Mouse (Mus musculus): ENCODE measurements around the gene Ttc3.
"Not testable (repeated sequence)": the region's sequence is repeated elsewhere in the genome, so short reads cannot be mapped to it uniquely, and the experiment has no call there.

Gene Ttc3

DNA sequence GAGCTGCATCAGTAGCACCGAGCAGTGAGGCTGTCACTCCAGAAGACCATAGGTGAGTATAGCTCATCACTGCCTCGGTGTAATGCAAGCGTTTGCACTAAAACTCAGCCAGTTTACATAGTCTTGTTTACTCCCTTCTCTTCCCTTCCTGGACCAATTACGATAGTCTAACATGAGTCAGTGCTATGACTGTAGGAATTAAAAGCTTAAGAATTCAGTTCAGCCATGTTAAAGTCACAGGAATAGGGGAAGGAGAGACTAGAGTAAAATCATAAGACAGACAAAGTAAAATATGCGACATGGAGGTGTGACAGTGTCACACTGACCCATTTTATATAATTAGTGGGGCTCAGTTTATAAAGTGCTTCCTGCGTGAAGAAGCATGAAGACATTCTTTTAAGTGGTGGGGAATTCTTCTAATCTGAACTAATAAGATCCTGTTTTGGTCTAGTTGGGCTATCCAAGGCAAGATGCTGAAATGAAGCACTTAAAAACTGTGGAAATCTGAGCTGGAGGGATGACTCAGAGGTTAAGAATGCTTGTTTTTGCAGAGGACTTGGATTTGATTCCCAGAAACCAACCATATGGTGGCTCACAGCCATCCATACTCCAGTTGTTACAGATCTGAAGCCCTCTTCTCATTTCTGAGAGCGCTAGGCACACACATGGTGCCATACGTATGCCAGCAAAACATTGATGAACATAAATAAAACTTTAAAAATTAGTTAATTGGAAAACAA is 65.2 kb downstream of the Ttc3 start:
- DNase-seq (ENCODE audit: low spot score), result peak; percentile 27

DNA sequence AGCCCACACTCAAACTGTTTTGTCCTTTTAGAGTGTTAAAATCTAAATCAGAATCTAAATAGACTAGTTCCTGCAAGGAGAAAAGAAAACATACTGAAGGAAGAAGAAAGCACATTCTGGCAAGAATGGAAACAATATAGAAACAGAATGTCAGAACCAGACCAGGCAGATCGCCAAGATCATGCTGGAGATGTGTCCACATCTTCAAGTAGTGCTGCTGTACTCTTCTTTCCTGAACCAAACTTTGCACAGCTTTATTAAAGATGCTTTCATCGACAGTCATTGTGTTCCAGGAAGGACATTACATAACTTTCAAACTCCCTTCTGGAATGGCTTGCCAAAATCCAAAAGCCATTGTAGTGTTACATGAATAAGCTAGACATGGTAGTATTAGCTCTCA is 66.4 kb downstream of the Ttc3 start:
- peak; percentile 2 for DNase-seq (ENCODE audit: low spot score)

DNA sequence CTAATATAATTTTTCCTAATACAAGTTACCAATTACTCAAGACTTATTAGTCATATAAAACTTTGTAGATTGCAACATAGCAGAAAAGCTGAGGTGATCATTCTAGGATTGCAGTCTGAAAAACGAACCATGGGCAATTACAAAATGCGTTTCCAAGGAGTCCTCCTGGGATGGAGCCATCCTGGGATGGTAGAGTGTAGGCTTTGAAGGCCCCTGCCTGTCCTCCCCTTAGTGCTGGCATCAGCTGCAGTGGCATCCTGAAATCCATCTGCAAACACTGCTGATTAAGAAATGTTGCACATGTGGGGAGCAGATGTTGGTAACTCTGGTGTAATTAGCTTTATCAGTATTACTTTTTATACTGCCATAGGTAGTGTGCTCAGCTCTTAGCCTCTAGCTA is 70.9 kb downstream of the Ttc3 start:
- DNase-seq (ENCODE audit: low spot score), result peak; percentile 3

DNA sequence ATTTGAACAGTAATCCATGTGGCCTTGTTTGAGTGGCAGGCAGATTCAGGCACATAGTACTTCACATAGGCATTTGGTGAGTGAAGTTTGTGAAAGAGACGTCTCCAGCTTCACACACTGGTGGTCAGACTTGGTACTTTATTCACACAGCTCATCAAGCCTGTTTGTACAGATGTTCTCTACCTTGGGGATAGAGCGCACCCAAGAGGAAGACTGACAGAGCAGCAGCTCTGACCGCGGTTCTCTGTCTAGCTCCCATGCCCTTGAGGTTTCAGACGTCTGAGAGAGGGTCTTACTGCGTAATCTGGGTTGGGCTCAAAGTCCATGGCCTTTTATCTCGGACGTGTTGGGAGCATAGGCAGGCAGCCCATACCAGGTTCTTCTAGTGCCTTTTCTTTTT is 78.7 kb downstream of the Ttc3 start:
- peak; percentile 6 for DNase-seq (ENCODE audit: low spot score)

DNA sequence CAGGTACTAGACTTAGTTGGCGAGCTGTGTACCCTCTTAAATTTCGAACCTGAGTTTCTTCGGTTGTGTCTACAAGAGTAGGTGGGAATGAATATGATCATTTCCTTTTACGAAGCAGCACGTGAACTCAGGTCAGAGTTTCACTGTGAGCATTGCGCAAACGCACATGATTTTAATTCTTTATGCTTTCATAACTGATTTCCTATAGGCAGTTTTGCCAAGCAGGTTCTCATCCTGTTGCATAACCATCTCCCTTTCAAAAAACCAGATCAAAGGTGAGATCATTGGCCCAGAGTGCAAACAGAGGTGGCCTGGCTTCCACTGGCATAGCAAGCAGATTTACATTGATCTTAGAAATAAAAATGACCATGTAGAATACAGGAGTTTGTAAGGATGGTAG is 79.2 kb downstream of the Ttc3 start:
- DNase-seq (ENCODE audit: low spot score), result no peak

DNA sequence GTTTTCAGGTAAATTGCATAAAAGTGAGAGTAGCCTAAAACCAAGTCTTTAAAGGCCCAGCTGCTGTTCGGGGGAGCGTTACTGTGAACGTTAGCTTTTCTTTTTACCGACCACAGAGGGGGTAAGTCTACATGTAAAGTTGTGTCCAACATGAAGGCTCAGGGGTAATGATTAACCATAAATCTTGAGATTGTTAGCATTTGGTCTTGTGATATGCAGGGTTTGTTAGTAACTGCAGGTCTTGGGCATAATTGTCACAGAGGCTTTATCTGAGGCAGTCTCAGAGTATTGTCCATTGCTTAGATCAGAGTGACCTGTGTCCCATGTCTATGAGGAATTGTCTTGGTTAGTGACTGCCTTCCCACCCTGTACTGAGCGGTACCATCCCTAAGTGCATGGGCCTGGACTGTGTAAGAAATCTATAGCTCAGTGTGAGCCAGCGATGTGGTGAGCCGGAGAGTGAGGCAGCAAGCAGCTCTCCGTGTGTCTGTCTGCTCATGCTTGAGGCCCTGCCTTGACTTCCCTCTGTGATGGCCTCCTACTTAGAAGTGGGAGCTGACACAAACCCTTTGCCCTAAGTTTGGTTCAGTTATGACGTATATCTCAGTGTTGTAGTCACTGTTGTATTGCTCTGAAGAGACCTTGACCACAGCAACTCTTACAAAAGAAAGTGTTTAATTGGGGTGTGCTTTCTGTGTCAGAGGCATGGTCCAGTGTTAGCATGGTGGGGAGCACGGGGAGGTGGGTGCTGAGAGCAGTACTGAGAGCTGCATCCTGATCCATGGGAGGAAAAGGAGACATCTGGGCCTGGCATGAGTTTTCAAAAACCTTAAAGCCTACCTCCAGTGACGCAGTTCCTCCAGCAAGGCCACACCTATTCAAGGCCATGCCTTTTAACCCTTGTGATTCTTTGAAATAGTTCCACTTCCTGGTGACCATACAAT is 81.4 kb downstream of the Ttc3 start:
- no peak for DNase-seq (ENCODE audit: low spot score)

DNA sequence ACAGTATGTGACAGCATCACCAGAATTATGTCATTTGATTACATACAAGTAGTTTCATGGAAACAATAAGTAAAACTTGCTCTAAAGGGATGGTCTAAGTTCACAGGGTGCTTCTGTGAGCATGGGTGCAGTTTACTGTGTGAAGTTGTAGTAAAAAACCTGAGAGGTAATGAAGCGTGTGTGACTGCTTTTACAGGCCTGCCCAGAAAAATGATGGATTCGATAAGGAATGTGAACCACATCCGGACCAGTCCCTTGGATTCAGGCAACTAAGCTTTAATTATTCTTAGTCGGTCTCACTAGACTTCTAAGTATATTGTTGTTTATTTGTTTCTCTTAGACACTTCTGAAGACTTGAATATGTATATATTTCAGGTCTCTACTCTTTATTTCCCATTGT is 82.3 kb downstream of the Ttc3 start:
- no peak for DNase-seq (ENCODE audit: low spot score)

DNA sequence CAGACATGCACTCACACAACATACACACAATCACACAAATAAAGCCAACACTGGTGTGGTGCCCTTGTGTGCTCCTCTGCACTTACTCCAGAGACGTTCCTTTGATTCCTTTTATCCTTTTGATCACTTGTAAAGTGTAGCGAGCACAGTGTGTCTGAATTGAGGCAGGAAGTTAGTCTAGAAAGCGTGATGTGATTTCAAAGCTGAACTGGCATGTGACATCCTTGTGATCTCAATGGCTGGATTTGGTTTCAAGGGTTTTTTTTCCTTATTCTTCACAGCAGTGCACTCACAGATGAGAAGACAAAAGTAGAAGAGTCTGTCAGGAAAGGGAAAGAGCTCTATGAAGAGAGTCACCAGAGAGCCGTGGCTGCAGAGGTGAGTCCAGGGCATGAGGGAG is 83.7 kb downstream of the Ttc3 start:
- DNase-seq (ENCODE audit: low spot score), result no peak

DNA sequence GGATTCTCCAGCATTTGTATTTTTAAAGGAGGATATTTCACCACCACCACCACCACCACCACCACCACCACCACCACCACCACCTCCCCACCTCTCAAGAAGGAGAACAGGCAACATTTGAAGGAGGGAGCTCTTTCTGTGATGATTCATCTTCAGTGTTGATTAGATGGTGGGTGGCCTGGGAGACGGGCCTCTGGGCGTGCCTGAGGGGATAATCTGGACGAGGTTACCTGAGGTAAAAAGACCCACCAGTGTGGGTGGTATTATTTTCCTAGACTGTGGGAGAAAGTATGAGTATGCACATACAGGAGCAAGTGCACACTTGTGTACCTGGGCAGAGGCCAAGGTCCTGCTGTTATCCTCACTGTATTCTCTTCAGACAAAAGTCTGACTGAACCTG is 93.6 kb downstream of the Ttc3 start:
- DNase-seq (ENCODE audit: low spot score), result no peak

DNA sequence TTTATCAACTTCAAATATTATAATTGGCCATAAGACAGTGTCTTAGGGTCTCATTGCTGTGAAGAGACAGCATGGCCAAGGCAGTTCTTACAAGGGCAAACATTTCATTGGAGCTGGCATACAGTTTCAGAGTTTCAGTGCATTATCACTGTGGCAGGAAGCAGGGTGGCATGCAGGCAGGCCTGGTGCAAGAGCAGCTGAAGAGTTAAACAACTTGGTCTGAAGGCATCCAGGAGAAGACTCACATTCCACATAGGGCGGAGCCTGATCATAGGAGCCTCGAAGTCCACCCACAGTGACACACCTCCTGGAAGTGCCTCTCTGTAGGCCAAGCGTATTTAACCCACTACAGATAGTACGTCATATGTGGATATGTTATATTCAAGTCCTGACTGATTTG is 95.5 kb downstream of the Ttc3 start:
- DNase-seq (ENCODE audit: low spot score), result no peak

DNA sequence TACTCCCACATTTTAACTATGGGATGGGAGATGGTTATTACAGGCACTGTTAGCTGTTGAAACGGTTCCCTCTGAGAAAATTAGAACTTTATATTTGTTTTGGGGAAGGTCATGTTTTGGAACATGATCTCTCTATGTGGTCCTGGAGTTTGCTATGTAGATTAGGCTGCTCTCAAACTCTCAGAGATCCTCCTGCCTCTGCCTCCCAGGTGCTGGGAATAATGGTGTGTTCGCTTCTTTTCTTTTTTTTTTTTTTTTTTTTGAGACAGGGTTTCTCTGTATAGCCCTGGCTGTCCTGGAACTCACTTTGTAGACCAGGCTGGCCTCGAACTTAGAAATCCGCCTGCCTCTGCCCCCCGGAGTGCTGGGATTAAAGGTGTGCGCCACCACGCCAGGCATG is 95.9 kb downstream of the Ttc3 start:
- not testable (repeated sequence) for DNase-seq (ENCODE audit: low spot score)

DNA sequence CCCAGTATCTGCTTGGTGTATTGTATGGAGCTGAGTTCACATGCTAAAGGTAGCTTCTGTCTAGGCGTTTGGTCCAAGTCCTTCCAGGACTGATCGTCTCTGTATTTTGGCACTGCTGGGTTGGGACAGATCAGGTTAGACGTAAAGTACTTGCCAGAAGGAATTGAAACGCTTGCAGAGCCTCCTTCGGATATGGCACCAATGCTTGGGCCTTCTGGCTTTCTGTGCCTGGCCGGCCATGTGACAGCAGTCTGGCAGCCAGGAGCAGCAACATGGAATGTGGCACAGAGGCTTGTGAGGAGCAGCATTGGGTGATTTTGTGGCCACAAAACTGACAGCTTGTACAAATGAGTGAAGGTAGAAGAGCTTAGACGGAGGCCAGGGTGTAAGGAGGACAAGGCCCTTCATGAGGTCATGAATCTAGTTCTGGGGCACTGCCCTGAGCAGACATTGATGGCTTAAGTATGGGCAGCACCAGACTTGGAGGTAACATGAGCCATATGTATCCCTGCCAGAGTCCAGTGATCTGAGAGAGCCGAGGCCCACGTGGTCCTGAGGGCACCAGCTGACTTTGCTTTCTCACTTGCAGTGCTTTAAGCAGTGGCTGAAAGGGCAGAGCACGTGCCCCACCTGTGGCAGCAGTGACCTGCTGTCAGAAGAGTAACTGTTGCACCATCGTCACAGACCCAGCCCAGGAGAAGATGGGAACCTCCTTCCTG is 97.1 kb downstream of the Ttc3 start:
- DNase-seq (ENCODE audit: low spot score), result no peak

DNA sequence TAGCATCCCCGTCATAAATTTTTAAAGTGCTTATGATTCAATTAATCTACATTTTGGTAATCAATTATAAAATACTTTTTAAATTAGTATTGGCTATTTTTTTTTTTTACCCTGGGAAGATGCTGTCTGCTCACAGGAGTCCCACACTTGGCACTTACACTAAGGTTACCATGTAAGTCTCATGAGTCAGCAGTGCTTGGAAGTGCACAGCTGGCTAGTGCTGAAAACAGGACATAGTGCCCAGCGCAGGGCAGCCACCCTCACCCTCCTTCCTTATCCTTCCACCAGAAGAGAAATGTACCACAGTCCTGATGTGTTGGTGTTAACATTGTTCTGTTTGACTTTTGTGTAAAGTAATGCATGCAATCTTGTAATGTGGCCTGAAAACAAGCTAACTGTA is 98.0 kb downstream of the Ttc3 start:
- DNase-seq (ENCODE audit: low spot score), result no peak

DNA sequence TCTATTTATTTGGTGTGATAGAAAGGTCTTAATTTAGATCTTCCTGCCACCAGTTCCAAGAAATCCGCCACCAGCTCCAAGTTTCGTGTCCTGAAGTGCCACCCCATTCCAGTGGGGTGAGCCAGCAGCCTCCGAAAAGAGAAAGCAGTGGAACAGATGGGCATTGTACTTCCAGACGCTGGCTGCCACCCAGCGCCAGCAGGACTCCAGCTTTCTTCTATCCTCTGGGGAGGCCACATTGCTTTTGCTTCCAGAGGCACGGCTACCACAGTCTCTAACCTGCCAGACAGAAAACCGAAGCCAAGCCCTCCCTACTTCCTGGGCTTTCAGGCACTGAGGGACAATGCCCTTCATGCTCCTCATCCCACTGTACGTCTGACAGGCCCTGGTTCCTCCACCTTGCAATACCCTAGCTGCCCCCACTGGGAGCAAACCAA is 102.1 kb downstream of the Ttc3 start:
- DNase-seq (ENCODE audit: low spot score), result no peak

DNA sequence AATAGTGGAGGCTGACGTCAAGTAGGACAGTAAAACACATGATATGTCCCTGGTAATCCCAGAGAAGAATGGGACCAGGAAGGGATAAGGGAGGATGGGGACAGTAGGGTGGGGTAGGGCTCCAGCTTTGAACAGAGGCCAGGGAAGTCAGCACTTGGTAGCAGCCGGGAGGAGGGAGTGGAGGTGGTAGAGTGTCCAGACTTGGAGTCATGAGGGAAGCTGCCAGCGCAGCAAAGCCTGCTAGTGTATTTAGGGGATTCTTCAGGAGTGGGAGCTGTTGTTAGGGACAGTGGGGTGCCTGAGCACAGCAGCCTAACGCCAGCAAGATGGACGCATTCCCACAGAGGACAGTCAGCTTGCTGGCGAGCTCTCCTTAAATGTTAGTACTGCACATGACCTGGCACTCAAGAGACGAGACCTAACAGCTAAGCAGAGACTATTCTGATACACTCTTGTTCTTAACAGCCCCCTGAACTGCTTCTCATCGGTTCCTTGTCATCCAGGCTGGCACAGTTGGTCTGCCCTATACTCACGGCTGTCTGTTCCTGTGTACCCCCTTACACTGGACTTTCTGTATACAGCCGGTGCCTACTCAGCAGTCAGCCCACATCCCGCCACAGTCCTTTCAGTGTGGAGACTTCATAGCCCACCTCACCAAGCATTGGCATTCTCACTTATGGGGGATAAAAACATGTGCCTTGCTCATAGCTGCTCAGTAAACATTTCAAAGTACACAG is 102.8 kb downstream of the Ttc3 start:
- DNase-seq (ENCODE audit: low spot score), result no peak

DNA sequence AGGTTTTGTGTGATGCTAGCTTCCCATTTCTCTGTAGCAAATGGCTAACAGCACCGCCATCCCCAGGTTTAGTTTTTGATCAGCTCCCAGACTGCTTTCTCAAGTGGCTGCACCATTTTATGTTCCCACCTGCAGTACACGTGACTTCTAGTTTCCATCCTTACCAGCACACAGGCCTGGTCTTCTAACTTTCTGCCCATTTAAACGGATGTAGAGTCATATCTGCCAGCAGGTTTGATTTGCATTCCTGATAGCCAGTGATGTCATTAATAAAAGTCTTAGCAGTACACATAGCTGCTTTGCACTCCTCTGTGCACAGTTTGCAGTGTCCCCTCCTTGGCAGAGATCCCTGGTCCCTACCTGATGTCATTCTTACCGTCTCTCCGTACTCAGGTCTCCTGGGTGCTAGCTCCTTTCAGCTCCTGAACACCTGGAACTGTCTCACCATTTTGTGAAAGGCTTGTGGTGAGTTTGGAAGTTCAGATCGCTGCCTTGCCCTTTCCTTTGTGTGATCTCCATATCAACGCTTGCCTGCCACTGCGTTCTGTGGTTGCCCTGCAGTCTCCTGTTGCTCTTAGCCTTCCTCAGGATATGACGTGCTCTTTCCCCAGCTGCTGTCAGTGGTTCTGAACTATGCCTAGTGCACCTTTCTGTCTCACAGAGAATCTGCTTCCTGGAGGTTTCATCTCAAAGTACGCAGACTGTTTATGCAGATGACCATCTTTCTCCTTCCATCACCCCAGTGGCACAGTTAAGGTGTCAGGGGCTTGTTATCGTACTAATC is 114.5 kb downstream of the Ttc3 start:
- DNase-seq (ENCODE audit: low spot score), result no peak

DNA sequence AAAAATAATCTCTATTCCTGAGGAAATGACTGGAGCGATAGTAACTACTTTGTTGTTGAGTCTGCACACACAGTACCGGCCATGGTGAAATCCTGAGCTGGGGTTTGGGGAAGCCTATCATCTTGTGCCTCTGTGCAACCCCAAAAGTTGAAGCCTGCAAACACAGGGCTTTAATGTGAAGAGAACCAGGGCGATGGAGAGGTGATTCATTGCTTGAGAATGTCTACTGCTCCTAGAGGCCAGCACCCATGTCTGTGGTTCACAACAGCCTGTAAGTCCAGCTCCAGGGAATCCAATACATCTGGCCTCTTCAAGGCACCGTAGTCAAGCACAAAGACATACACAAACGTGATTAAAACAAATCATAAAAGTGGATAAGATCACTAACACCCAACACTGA is 116.9 kb downstream of the Ttc3 start:
- no peak for DNase-seq (ENCODE audit: low spot score)

DNA sequence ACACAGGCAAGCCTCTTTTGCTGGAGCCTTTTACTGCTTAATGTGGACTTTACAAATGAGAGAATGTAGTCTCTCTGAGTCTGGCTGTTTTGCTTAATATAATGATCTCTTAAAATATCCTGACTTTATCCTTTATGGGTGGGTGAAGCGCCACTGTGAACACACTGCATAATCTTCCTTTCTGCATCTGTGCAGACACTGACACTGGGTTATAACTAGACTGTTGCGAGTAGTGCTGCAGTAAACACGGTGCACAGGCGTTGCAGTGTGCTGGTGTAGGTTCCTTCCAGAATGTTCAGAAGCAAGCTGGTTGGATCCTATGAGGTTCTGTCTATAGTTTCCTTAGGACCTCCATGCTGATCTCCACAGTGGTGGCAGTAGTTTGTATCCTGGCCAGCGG is 118.9 kb downstream of the Ttc3 start:
- no peak for DNase-seq (ENCODE audit: low spot score)

DNA sequence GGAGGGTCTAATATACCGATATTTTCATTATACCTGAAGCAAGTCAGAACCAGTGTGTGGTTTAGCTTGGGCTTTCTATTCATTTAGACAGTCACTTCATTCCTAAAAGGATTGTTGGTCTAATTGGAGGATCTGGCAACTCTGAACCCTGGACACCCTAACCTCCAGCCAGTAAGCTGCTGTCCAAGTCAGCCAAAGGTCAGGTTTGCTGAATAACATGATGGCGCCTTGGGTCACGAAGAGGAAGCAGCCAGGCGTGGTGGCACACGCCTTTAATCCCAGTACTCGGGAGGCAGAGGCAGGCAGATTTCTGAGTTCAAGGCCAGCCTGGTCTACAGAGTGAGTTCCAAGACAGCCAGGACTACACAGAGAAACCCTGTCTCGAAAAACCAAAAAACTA is 126.8 kb downstream of the Ttc3 start:
- DNase-seq (ENCODE audit: low spot score), result not testable (repeated sequence)

DNA sequence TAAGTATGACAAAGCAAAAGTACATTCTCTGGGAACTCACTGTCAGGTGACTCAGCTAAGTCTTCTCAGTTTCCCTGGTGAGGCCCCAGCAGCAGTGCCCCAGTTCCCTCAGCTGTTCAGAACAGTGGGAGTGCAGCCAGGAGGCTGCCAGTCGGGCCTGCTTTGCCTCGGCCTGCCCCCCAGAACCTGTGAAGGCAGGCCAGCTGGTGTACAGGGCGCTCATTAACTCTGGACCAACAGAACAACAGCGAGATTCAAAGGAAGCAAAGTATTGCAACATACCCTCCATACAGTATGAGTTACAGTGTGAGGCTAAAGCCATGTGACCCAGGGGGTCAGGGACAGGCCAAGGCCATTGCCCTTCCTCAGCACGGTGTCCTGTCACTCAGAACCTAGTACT is 127.5 kb downstream of the Ttc3 start:
- DNase-seq (ENCODE audit: low spot score), result no peak

DNA sequence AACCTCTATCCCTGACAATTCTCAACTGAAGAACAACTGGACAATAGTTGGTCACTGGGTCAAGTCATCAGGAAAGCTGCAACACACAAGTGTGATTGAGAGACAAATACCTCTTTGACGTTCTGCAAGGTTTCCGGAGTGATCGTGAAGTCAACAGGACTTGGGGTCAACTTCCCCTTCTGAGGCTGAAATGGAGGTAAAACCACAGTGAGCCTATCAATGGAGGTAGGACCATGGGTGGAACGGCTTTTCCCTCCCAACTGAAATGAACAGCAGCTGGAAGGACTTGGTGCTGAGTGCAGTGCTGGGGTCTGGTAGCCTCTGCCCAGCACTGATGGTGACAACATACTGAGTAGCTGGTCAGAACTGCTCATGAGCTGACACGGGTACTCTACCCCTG is 133.8 kb downstream of the Ttc3 start:
- no peak for DNase-seq (ENCODE audit: low spot score)

All from MN1 (cell line).